Mouse (Mus musculus) heart, adult 2 months (tissue): ENCODE measurements around the gene Ifitm2.

Source experiments
- CTCF ChIP-seq: fragments of 200-600 bp; IDR thresholded peaks from 2 replicates; pipeline ENCODE4 v1.8.1; 2022; ENCODE audit warnings: antibody characterized with exemption, mild to moderate bottlenecking, moderate library complexity
- EP300 ChIP-seq: fragments of 200-500 bp; IDR thresholded peaks from 2 replicates; pipeline ENCODE4 v1.6.1; 2011; ENCODE audit warnings: low read depth, low read length, control low read depth; ENCODE audit not compliant: insufficient read depth
- POLR2A ChIP-seq: fragments of 200-500 bp; IDR thresholded peaks from 2 replicates; pipeline ENCODE4 v1.6.1; 2011; ENCODE audit warnings: mild to moderate bottlenecking, low read depth, low read length, control low read depth; ENCODE audit not compliant: insufficient read depth

- TF ChIP-seq EP300, result no peak
- no peak for TF ChIP-seq CTCF
- no peak for TF ChIP-seq POLR2A
Observed at GRCm38 (mm10) chr7:140927181-140927580, 28.6 kb downstream of the Ifitm2 start.
